Mouse (Mus musculus) CD4-positive, CD25-positive, alpha-beta regulatory T cell, adult 2 months (primary cell): ENCODE measurements around the gene Cdk11b.

Source experiments
- DNase-seq: peaks from one replicate; pipeline ENCODE4 v3.0.0-alpha.2; 2012; ENCODE audit warnings: low read depth, low spot score

The Cdk11b gene

DNA sequence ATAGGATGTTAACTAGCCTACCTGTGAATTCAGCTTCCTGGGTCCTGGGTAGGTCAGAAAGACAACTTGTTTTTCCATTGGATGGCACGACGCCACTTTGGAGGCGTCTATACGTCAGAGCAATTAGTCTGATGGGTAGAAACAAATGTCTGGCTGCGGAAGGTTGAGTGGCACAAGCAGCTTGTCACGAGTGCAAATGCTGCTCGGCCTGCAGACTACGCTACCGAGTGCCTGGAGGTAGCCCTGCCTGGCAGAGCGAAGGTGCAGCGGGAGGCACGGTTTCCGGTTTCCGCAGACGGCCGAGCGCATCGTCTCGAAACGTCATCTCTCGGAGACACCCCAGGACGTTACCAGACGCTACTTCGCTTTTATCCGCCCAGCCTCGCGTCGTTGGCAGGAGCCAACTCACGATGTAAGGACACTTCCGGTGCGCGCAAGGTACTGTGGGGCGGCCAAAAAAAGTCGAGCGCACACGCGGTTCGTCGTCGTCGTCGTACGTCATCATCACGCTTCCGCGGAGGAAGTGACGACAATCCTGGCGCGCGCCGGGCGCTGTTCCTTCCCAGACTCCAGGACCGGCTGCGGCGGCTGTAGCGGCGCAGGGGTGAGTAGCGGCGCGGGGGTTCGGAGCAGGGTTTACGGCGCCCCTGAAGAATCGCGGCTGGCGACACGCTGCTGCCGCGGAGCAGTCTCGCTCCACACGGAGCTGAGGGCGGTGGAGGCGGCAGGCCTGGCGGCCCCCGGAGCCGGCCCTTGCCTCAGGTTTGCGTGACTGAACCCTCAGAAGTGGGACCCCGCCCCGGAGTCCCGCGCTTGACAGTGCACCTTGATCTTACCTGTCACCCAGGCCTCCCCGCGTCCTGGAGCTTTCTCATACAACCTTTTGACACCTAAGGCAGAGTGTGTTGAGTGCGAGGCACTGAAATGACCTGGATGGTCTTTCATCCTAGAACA is at the start of gene Cdk11b:
TSS of gene Cdk11b (plus strand) at position 517 of the 954 bp plus-strand sequence.
- DNase-seq = peak; percentile 100

DNA sequence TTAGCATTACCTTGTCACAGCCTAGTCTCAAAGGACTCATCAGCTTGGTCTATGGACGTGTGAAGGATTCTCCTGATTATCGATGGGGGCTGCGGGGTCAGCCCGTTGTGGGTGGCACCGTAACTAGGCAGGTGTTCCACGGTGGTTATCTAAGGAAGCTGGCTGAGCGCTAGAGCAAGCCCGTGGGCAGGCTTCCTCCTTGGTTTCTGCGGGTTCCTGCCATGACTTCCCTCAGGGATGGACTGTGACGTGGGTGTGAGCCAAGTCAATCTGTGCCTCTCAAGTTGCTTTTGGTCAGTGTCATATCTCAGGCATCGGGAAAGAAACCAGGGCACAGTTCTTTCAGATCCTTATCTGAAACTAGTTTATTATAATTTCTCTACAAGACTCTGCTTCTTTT is 49.7 kb upstream of the Cdk11b start:
- DNase-seq = no peak

GRCm38 (mm10) chr4:155575521-155575920 is 49.1 kb upstream of the Cdk11b start:
- DNase-seq = no peak

GRCm38 (mm10) chr4:155577132-155577531 is 47.5 kb upstream of the Cdk11b start:
- no peak for DNase-seq

GRCm38 (mm10) chr4:155577741-155578140 is 46.9 kb upstream of the Cdk11b start:
- DNase-seq = no peak

DNA sequence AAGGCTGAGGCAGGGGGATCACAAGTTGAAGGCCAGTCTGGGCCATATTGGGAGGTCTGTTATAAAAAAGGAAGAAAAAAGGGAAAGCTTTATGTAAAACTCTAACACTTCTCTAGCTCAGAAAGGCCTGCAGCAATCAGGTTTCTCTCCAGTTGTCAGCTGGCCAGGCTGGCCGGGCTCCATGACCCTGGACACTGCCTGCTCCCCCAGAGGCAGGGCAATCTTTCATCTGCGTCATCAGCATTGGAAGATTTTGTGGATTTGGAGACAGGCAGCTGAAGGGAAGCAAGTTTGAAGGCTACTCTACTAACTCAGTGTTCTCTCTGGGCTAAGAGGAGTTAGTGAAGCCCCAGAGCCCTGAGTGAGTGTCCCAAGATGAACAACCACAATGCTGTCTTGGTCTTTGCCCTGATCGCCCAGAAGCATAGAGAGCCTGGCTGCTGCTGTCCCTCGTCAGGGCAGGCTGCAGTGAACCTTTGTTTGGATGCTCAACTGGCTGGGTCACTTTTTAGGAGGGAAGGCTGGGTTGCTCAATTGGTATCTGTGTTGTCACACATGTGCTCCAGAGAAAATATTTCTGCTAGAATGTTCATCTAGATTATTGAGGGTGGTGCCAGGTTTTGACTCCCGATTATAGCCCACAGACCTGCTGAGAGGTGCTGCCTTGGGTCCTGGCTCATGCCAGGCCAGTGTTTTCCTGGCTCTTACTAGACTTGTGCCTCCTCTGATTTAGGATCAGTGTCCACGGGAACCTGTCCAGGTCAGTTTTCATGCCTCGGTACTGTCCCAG is 46.1 kb upstream of the Cdk11b start:
- no peak for DNase-seq

DNA sequence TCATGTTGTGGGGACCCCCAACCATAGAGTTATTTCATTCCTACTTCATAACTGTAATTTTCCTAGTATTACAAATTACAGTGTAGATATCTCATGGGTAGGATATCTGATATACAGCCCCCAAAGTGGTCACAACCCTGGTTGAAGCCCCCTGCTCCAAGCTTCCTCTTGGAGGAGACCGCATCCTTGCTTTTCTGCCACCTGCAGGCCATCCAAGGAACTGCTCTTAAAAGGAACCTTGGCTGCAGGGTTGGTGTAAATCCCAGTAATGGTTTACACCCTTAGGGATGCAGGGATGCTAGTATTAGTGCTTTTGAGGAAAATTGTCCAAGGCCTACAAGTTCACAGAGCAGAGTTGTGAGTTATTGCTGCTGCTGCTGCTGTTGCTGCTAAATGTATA is 44.2 kb upstream of the Cdk11b start:
- DNase-seq = peak; percentile 66

DNA sequence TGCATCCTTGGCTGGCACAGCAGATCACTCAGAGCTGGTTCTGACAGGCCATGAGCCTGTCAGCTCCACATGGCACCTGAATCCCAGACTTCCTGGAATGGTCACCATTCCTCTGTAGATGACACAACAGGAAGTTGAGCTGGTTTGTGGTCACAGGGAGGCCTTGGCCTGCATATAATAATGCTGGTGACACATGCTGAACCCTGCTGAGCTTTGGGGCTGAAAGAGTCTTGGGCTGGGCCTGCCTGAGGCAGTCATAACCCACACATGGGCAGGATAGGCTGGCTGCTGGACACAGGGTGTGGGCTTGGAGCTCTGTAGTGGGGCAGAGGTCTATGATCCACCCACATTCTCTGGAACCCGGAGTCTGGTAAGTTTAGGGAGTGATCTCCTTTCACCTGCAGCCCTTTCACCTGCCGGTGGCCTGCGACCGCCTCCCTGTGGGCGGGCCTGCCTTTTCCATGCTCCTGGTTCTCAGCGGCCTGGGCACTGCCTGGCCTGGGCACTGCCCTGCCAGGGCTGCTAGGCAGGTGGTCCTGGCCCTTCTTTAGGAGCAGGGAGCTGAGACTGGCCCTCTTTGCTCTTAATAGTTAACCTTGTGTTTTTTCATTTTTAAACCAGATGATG is 42.3 kb upstream of the Cdk11b start:
- DNase-seq = no peak

- DNase-seq = no peak
These were observed 35.3 kb upstream of the Cdk11b start for GRCm38 (mm10) chr4:155589356-155589755.

- no peak for DNase-seq
These were observed 33.5 kb upstream of the Cdk11b start for GRCm38 (mm10) chr4:155591012-155591719.

DNA sequence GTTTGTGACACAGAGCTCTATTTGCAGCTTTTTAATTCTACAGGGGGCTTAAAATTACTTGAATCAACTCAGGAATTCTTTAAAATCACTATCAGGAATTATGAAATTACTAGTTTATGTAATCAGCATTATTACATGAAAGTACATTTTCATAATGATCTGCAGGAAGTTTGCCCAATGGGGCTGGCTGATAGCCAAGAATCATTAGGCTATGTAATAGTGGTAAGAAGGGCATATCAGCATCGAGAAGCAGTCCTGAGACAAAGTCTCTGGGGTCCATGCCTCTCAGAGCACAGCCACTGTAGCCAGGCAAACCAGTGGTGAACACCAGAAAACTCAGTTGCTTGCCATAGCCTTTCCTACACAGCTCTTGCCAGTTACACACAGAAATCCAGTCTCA is 30.9 kb upstream of the Cdk11b start:
- no peak for DNase-seq

DNA sequence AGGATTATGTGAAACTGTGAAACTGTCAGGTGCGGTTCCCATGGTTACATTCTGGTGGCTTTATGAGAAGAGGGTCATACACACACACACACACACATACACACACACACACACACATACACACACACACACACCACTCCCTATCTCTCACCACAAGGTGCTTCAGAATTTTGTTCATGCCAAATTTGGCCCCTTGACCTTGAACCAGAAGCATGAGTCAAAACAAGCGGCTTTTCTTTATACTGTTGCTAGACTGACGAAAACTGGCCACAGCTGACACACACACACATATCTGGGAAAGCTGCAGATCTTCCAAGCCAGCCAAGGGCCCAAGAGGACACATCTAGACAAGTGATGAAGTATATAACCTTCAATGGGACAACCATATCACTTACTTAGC is 28.9 kb upstream of the Cdk11b start:
- DNase-seq = no peak

GRCm38 (mm10) chr4:155596606-155597005 is 28.0 kb upstream of the Cdk11b start:
- no peak for DNase-seq

- no peak for DNase-seq
These were observed 26.1 kb upstream of the Cdk11b start for GRCm38 (mm10) chr4:155598536-155598935.

- DNase-seq = peak; percentile 62
These were observed 24.5 kb upstream of the Cdk11b start for GRCm38 (mm10) chr4:155599901-155600825.

DNA sequence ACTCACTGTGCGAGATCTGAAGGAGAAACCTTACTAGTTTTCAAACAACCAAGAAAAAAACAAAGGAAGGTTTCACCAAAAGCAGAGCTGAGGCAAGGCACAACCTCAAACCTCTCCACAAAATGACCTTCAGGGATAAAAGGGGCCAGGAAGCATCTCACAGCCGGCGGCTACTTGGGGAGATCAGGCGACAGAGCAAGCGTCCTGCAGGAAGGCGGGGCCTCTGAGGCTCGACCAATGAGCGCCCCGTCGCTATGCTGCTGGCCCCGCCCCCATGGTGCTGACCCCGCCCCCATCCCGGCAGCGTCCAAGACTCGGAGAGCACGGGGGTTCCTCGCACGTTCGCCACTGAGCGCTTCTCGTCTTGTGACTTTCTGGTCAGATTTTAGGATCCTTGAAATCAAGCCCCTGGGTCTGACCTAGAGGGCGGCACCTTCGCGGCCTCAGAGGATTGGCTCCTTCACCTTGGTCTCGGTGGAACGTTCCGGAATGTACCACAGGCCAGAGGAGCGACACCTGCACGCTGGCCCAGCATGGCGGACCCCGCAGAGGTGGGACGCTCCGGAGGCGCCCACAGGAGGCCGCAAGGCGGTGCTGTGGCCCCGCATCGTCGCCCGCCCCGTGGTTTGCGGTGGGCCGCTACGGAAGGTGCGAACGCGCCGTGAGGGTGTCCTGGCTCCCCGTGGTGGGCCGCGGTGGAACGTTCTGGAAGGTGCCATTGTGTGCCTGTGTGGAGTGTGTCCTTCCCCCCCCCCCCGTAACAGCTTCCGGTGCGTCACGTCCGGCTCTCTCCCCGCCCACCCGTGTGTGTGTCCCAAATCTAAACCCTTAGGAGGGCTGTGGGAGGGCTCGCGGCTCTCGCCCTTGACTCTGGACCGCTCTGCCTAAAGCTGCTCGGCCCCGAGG is 23.3 kb upstream of the Cdk11b start, which contains the start of gene Slc35e2:
TSS of gene Slc35e2 (plus strand) at position 326 of the 906 bp plus-strand sequence.
- peak; percentile 96 for DNase-seq

DNA sequence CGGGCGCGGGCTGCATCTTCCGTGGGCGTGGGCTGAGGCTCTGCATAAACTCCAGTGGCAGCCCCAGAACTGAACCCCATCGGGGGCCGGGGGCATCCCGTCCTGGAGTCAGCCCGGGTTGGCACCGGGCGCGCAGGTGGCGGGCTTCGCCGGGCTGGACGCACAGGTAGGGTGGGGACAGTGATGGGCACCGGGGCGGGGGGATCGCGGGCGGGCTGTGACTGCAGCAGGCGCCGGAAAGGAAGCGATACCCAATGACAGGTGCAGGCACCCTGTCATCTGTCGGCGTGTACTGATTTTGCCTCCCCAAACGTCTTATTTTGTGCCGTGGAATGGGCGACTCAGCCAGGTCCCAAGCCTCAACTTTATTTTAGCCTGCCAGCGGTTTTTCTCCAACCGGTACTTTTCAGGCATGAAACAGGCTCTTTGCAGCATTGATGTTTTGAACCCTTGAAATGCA is 22.6 kb upstream of the Cdk11b start:
- no peak for DNase-seq

DNA sequence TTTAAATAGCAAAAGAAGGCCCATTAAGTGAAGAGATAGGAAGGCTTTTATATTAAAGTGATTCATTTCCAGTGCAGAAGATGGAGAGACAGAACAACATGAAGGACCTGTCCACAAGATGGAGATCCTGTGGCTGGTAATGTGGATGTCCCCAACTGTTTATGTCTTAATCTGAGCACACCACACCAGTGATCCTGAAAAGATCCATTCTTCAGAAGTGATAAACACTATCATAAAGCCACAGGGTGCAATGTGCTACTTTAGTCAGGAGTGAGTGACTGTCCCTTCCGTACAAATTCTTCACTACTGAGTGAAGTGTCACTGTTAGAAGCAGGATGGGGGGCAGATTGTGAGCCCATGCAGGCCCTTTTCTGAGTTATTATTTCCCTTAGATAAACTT is 21.9 kb upstream of the Cdk11b start:
- no peak for DNase-seq

DNA sequence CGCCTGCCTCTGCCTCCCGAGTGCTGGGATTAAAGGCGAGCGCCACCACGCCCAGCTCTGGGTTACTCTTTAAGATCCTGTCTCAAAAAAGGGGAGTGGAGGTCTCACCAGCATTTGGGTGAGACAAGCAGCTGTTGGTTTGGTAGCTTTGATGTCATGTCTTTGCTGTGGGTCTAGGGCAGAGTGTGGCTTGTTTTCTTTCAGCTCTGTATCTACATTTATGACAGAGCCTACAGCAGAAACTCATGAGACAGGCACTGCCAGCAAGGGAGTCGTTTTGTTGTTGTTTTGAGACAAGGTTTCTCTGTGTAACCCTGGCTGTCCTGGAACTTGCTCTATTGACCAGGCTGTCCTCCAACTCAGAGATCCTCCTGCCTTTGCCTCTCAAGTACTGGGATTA is 20.9 kb upstream of the Cdk11b start:
- no peak for DNase-seq
